Mouse (Mus musculus) embryonic facial prominence, embryonic 11.5 days (tissue): ENCODE results near the gene Il1rap. TPM values are rescaled to one million over a fixed set of nuclear protein-coding genes. Genes with fewer than 3 reads are reported as not detected.

Source experiments
- ATAC-seq: fragments of 200-750 bp; cut with Nextera tagmentation; replicated peaks from 2 replicates; pipeline ENCODE4 v1.8.0; 2017; ENCODE audit warnings: low read depth; ENCODE audit not compliant: insufficient number of reproducible peaks, low FRiP score, low TSS enrichment
- DNase-seq: peaks from one replicate; pipeline ENCODE4 v3.0.0-alpha.2; 2015; ENCODE audit warnings: low spot score
- H3K27ac ChIP-seq: fragments of 300-500 bp; sonication (generic); replicated peaks from 2 replicates; pipeline ENCODE4 v1.5.1; 2014; ENCODE audit warnings: mild to moderate bottlenecking, low read depth, low read length, control low read depth
- H3K27me3 ChIP-seq: fragments of 300-500 bp; sonication (generic); 2 replicates; pipeline ENCODE4 v1.6.1; 2014; ENCODE audit warnings: mild to moderate bottlenecking, low read length, moderate library complexity, mixed read lengths; ENCODE audit not compliant: control insufficient read depth, insufficient read depth
- H3K36me3 ChIP-seq: fragments of 300-500 bp; sonication (generic); replicated peaks from 2 replicates; pipeline ENCODE4 v1.6.1; 2014; ENCODE audit warnings: low read depth, mild to moderate bottlenecking, low read length, moderate library complexity, mixed read lengths; ENCODE audit not compliant: control insufficient read depth, insufficient read depth
- H3K4me1 ChIP-seq: fragments of 300-500 bp; sonication (generic); 2 replicates; pipeline ENCODE4 v1.6.1; 2014; ENCODE audit warnings: low read length, mixed read lengths; ENCODE audit not compliant: control insufficient read depth, insufficient read depth
- H3K4me2 ChIP-seq: fragments of 300-500 bp; sonication (generic); 2 replicates; pipeline ENCODE4 v1.6.1; 2014; ENCODE audit warnings: low read depth, mild to moderate bottlenecking, control low read depth, low read length, moderate library complexity
- H3K4me3 ChIP-seq: fragments of 300-500 bp; sonication (generic); 2 replicates; pipeline ENCODE4 v1.5.1; 2014; ENCODE audit warnings: low read depth, low read length, control low read depth
- H3K9ac ChIP-seq: fragments of 300-500 bp; sonication (generic); replicated peaks from 2 replicates; pipeline ENCODE4 v1.6.1; 2014; ENCODE audit warnings: mild to moderate bottlenecking, control low read depth, low read length
- H3K9me3 ChIP-seq: fragments of 300-500 bp; sonication (generic); replicated peaks from 2 replicates; pipeline ENCODE4 v1.6.1; 2016; ENCODE audit warnings: mild to moderate bottlenecking, low read length, inconsistent platforms, mixed read lengths; ENCODE audit not compliant: control insufficient read depth
- WGBS: fragments of 180-500 bp; shearing (Covaris S2); extraction: QIAGEN DNeasy Blood & Tissue Kit; methylation state at CpG from one replicate; pipeline ENCODE4 v1.1.7; 2014; 5-methylcytosine and 5-hydroxymethylcytosine counted together
- polyA plus RNA-seq: library from polyadenylated mRNA; unstranded; fragments of >200 nt; fragmentation: Nextera tagmentation; extraction: Ambion mirVana; gene quantifications from 2 replicates; pipeline ENCODE4 v1.2.1, GENCODE M21; 2014

The Il1rap gene
- polyA plus RNA-seq, 1 experiment from 2014 or later = 5.1 TPM

GRCm38 (mm10) chr16:26775976-26776375, 194.5 kb downstream of the Il1rap start:
- ATAC-seq = no peak
- Histone ChIP-seq H3K27ac (no peak overlapping the region), H3K9ac (no peak overlapping the region), H3K9me3 (no peaks in the 10 kb centered on the region), H3K36me3 (no peaks in the 10 kb centered on the region), H3K4me1 (no peaks in the 10 kb centered on the region), H3K4me2 (no peak overlapping the region), H3K4me3 (no peak overlapping the region), H3K27me3 (no peaks in the 10 kb centered on the region)
- WGBS = 89% methylated on average over 2 of the region's 2 CpGs
- no peak for DNase-seq

- Histone ChIP-seq H3K27ac (no peak overlapping the region), H3K4me1 (no peaks in the 10 kb centered on the region), H3K36me3 (no peaks in the 10 kb centered on the region), H3K9ac (no peak overlapping the region), H3K27me3 (no peaks in the 10 kb centered on the region), H3K4me3 (no peak overlapping the region), H3K9me3 (no peaks in the 10 kb centered on the region), H3K4me2 (no peak overlapping the region)
- DNase-seq (peak; percentile 35), ATAC-seq (no peak)
- 15% methylated on average over 1 of the region's 1 CpGs for WGBS
Observed at GRCm38 (mm10) chr16:26777132-26777531, 195.6 kb downstream of the Il1rap start.

Other genes with a start within 250 kb of the Il1rap start
- 10.4 and 12.1 TPM in 2 replicates for gene Cldn1, start 209.9 kb upstream of the Il1rap start, polyA plus RNA-seq
- gene Cldn16, start 118.6 kb upstream of the Il1rap start, polyA plus RNA-seq = not detected in 2 replicates
- gene Tmem207, start 54.9 kb upstream of the Il1rap start, polyA plus RNA-seq = not detected in 2 replicates